Mouse (Mus musculus) kidney, embryonic 16.5 days (tissue): ENCODE data around the gene Parp3. TPM values are rescaled to one million over a fixed set of nuclear protein-coding genes. Genes with fewer than 3 reads are reported as not detected.

Source experiments
- ATAC-seq: fragments of 200-750 bp; cut with Nextera tagmentation; 2 replicates; pipeline ENCODE4 v1.8.0; 2017; ENCODE audit warnings: moderate TSS enrichment; ENCODE audit not compliant: low FRiP score, low TSS enrichment
- H3K27ac ChIP-seq: fragments of 300-500 bp; sonication (generic); 2 replicates; pipeline ENCODE4 v1.5.1; 2014; ENCODE audit warnings: low read length
- H3K27me3 ChIP-seq: fragments of 300-500 bp; sonication (generic); 2 replicates; pipeline ENCODE4 v1.6.1; 2014; ENCODE audit warnings: low read length, control low read depth, mixed read lengths; ENCODE audit not compliant: insufficient read depth
- H3K36me3 ChIP-seq: fragments of 300-500 bp; sonication (generic); 2 replicates; pipeline ENCODE4 v1.6.1; 2014; ENCODE audit warnings: low read length, control low read depth, mixed read lengths; ENCODE audit not compliant: insufficient read depth
- H3K4me1 ChIP-seq: fragments of 300-500 bp; sonication (generic); 2 replicates; pipeline ENCODE4 v1.6.1; 2014; ENCODE audit warnings: low read length, control low read depth, mixed read lengths; ENCODE audit not compliant: insufficient read depth
- H3K4me2 ChIP-seq: fragments of 300-500 bp; sonication (generic); replicated peaks from 2 replicates; pipeline ENCODE4 v1.6.1; 2014; ENCODE audit warnings: low read depth, low read length
- H3K4me3 ChIP-seq: fragments of 300-500 bp; sonication (generic); 2 replicates; pipeline ENCODE4 v1.5.1; 2014; ENCODE audit warnings: mild to moderate bottlenecking, low read length
- H3K9ac ChIP-seq: fragments of 300-500 bp; sonication (generic); replicated peaks from 2 replicates; pipeline ENCODE4 v1.6.1; 2014; ENCODE audit warnings: low read length
- H3K9me3 ChIP-seq: fragments of 300-500 bp; sonication (generic); 2 replicates; pipeline ENCODE4 v1.6.1; 2016; ENCODE audit warnings: low read length, control low read depth
- WGBS: fragments of 180-500 bp; shearing (Covaris S2); extraction: QIAGEN DNeasy Blood & Tissue Kit; methylation state at CpG from one replicate; pipeline ENCODE4 v1.1.7; 2014; 5-methylcytosine and 5-hydroxymethylcytosine counted together
- polyA plus RNA-seq: library from polyadenylated mRNA; unstranded; fragments of >200 nt; fragmentation: Nextera tagmentation; extraction: Ambion mirVana; gene quantifications from 2 replicates; pipeline ENCODE4 v1.2.1, GENCODE M21; 2015

The Parp3 gene
- polyA plus RNA-seq, 1 experiment from 2014 or later = 3.5 TPM

DNA sequence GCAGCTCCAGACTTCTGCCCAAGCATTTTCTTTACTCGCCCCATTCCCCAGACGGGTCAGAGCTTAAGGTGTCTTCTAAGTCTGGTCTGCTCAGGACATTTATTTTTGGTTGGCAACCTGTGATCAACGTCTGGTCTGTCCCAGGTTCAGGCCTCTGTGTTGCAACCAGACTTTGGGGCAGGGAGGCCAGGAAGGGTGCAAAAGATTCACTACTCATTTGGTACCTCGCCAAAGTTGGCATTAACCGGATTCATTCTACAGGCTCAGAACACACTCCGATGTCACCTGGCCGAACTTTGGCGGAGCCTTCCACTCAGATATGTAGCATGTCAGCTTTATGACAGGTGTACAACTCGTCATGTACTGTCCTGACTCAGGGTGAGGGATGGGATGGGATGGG is 28.8 kb downstream of the Parp3 start:
- peaks cover 73% of the 10 kb centered on the region for H3K4me1 ChIP-seq
- H3K27ac ChIP-seq = peak overlapping the region; percentile 89
- peak overlapping the region; percentile 66 for H3K4me3 ChIP-seq
- no peaks in the 10 kb centered on the region for H3K27me3 ChIP-seq
- H3K36me3 ChIP-seq = no peaks in the 10 kb centered on the region
- ATAC-seq = 0 out of 2 replicates have a peak, but pooled peaks have one; percentile 0
- H3K9ac ChIP-seq = peak overlapping the region; percentile 64
- H3K4me2 ChIP-seq = peak overlapping the region; percentile 82
- H3K9me3 ChIP-seq = no peaks in the 10 kb centered on the region
- WGBS = 38% methylated on average over 9 of the region's 9 CpGs

DNA sequence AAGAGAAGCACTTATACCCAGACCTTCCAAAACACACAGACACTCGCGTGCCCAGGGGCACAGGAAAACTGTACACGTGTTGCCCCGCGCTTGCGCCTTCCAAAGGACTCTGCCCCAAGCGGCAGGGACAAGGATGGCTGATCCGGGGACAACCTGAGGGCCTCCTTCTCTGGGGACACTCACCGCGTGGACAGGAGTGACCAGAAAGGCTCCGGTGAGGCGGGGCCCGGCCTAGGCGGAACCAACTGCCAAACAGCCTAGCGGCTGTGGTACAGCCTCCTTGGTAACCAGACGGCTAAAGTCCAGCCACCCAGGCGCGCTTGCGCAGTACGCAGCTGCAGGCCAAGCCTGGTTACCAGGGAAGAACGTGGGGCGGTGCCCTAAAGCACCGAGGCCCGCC is 29.4 kb downstream of the Parp3 start, which contains the start of the genes Abhd14b and Abhd14a:
TSS of gene Abhd14b (plus strand) at position 112 of the 400 bp plus-strand sequence.
TSS of gene Abhd14a (minus strand) at position 331 of the 400 bp plus-strand sequence.
- peaks cover 67% of the 10 kb centered on the region for H3K4me1 ChIP-seq
- ATAC-seq = peak; percentile 89
- H3K4me3 ChIP-seq = peak within 1 kb of the TSS; percentile 66
- under 1% methylated on average over 24 of the region's 24 CpGs for WGBS
- H3K9me3 ChIP-seq = no peaks in the 10 kb centered on the region
- no peaks in the 10 kb centered on the region for H3K27me3 ChIP-seq
- peak within 1 kb of the TSS; percentile 64 for H3K9ac ChIP-seq
- no peaks in the 10 kb centered on the region for H3K36me3 ChIP-seq
- peak within 1 kb of the TSS; percentile 82 for H3K4me2 ChIP-seq
- peak within 1 kb of the TSS; percentile 89 for H3K27ac ChIP-seq

DNA sequence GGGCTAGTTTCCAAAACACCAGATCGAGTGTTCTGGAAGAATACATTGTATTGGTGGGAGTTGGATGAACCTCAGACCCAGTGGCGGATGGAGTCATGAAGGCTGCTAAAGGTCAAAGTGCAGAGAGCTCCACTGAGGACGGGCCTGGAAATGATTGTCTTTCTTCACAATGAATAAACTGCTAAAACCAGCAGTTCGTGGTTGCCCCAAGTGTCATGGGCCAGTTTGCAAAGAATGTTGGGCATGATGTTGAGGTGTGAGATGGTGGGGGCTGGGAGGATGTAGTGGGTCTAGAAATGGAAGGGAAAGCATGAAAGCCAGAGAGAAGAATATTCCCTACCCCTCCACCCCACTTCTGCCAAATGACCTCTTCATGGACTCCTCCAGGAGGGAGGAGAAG is 31.9 kb downstream of the Parp3 start:
- whole genome bisulfite sequencing = 58% methylated on average over 4 of the region's 4 CpGs
- no peaks in the 10 kb centered on the region for H3K9me3 ChIP-seq
- H3K27ac ChIP-seq = 0 out of 2 replicates have a peak overlapping the region, but pooled peaks have one; percentile 56
- no peak overlapping the region for H3K4me3 ChIP-seq
- H3K27me3 ChIP-seq = no peaks in the 10 kb centered on the region
- H3K4me1 ChIP-seq = peaks cover 42% of the 10 kb centered on the region
- H3K9ac ChIP-seq = no peak overlapping the region
- ATAC-seq = no peak
- H3K4me2 ChIP-seq = no peak overlapping the region
- no peaks in the 10 kb centered on the region for H3K36me3 ChIP-seq

DNA sequence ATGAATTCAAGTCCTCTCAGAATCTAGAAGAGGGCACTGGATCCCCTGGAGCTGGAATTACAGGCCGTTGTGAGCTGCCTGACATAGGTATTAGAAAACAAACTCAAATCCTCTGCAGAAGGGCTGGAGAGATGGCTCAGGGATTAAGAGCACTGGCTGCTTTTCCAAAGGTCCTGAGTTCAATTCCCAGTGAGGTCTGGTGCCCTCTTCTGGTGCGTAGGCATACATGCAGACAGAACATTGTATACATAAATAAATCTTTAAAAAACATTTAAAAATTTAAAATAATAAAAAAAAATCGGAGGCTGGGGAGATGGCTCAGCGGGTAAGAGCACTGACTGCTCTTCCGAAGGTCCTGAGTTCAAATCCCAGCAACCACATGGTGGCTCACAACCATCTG is 34.1 kb downstream of the Parp3 start:
- Histone ChIP-seq H3K9me3 (no peaks in the 10 kb centered on the region), H3K4me1 (peaks cover 34% of the 10 kb centered on the region), H3K27me3 (no peaks in the 10 kb centered on the region), H3K4me2 (no peak overlapping the region), H3K4me3 (no peak overlapping the region), H3K27ac (no peak overlapping the region), H3K9ac (no peak overlapping the region), H3K36me3 (no peaks in the 10 kb centered on the region)
- 81% methylated on average over 5 of the region's 5 CpGs for WGBS
- no peak for ATAC-seq

DNA sequence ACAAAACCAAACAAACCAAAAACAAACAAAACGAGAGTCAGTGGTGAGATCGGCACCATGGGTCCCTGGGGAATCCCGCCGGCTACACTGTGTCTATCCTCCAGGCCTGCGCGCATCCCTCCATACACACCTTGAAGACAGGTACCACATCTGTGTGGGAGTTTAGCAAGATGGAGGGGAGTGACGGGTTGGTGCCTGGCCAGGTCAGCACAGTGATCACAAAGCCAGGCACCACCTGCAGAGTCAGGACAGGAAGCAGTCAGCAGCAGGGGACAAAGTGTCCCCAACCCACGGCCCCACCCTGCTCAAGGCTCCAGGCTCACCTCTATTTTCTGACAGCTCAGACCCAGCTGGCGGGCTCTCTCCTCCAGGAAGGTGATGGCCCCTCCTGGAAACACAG is 40.2 kb downstream of the Parp3 start:
- WGBS = 78% methylated on average over 9 of the region's 9 CpGs
- H3K9ac ChIP-seq = no peak overlapping the region
- no peak overlapping the region for H3K4me2 ChIP-seq
- peaks cover 23% of the 10 kb centered on the region for H3K4me1 ChIP-seq
- no peak overlapping the region for H3K27ac ChIP-seq
- no peak for ATAC-seq
- H3K9me3 ChIP-seq = no peaks in the 10 kb centered on the region
- peaks cover 30% of the 10 kb centered on the region for H3K36me3 ChIP-seq
- no peaks in the 10 kb centered on the region for H3K27me3 ChIP-seq
- H3K4me3 ChIP-seq = no peak overlapping the region

DNA sequence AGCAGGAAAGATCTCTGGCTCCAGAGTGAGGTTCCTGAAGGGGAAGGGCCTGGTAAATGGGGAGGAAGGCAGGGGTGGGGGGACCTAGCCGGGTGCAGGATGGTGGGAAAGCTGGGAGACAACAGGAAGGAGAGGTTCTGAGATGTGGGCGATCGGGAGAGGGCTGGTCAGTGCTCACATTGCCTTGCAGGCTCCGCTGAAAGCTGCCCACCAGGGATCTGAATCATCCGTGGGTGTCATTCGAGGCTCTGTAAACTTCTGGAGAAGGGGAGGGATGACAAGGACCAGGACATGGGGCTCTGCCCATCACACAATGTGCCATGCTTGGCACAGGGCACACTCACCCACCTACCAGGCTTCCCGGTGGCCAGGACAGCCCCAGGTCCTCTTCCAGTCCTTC is 43.4 kb downstream of the Parp3 start:
- Histone ChIP-seq H3K36me3 (peaks cover 40% of the 10 kb centered on the region), H3K4me3 (no peak overlapping the region), H3K4me2 (no peak overlapping the region), H3K9me3 (no peaks in the 10 kb centered on the region), H3K27me3 (no peaks in the 10 kb centered on the region), H3K27ac (0 out of 2 replicates have a peak overlapping the region, but pooled peaks have one; percentile 14), H3K4me1 (peaks cover 27% of the 10 kb centered on the region), H3K9ac (no peak overlapping the region)
- no peak for ATAC-seq
- 66% methylated on average over 7 of the region's 7 CpGs for WGBS

DNA sequence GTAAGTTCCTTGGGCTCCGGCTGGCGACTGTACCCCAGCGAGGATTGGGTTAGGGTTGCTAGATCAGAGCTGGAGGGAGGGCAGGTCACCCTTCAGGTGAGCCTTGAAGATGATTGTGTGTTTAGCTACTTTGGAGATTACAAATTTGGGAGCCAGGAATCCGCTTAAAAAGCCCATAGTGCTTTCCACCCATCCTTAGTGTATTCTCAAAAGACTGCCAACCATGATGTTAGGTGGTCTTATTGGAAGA is 46.8 kb downstream of the Parp3 start:
- no peak for ATAC-seq
- Histone ChIP-seq H3K27me3 (no peaks in the 10 kb centered on the region), H3K36me3 (peaks cover 35% of the 10 kb centered on the region), H3K27ac (peak overlapping the region; percentile 100), H3K4me1 (peaks cover 12% of the 10 kb centered on the region), H3K9ac (peak overlapping the region; percentile 97), H3K4me2 (peak overlapping the region; percentile 89), H3K4me3 (peak overlapping the region; percentile 97), H3K9me3 (no peaks in the 10 kb centered on the region)
- 0% methylated on average over 4 of the region's 4 CpGs for WGBS

DNA sequence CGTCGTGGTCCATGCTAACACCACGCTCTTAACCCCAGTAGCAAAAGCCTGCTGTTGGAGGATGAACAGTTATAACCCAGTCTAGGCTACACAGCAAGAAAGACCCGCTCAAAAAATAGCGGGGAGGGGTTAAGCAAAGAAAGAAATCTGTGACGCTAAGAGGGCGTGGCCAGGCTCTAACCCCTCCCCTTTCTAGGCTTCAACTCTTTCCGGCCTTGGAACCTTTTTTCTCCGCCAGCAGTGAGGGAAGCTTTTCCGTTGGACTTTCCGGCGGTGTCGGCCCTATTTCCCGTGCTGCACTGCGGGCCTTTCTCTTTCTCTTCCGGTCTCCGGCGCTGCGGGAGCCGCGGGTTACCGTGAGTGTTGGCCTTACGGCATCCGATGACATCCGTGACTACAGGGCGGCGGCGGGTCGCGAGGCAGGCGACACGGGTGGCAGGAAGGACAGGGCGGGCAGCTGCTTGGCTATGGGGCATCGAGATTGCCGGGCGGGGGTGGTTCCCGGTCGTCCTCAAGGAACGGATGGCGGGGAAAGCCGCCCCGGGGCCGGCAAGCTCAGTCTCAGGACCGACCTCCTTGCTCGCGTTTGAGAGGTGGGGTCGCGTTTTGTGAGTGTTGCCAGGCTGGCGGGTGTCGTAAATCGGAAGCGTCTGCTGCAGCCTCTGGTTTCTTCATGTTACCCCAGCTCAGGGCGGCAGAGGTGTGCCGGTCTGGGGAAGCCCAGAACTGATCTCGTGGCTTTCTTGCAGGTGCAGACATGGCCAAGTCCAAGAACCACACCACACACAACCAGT is 47.3 kb downstream of the Parp3 start, which contains the start of gene Rpl29:
TSS of gene Rpl29 (plus strand) at position 234 of the 794 bp plus-strand sequence.
- Histone ChIP-seq H3K27me3 (no peaks in the 10 kb centered on the region), H3K4me2 (peak within 1 kb of the TSS; percentile 89), H3K36me3 (peaks cover 35% of the 10 kb centered on the region), H3K9me3 (no peaks in the 10 kb centered on the region), H3K9ac (peak within 1 kb of the TSS; percentile 97), H3K4me1 (peaks cover 11% of the 10 kb centered on the region), H3K4me3 (peak within 1 kb of the TSS; percentile 97), H3K27ac (peak within 1 kb of the TSS; percentile 100)
- ATAC-seq = peak; percentile 91
- WGBS = under 1% methylated on average over 55 of the region's 55 CpGs

DNA sequence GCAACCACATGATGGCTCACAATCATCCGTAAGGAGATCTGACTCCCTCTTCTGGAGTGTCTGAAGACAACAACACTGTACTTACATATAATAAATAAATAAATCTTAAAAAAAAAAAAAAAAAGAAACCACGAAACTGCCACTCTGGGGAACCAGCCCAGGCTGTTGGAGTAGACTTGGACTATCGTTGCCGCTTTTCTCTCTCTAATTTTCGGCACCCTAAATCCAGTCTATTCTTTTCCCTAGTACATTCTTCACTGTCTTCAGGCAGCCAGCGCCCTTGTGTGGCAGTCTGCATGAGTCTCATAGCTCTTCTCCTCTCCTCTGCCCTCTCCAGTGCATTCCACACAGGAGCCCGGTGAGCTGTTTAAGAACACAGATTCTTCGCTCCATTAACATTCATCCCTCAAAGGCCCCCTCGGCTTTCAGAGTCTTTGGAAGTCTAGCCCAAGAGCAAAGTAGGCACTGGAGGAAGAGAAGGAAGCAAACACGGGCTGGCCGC is 48.0 kb downstream of the Parp3 start:
- no peaks in the 10 kb centered on the region for H3K9me3 ChIP-seq
- ATAC-seq = peak; percentile 64
- H3K9ac ChIP-seq = peak overlapping the region; percentile 97
- peaks cover 32% of the 10 kb centered on the region for H3K36me3 ChIP-seq
- H3K4me3 ChIP-seq = peak overlapping the region; percentile 97
- H3K27me3 ChIP-seq = no peaks in the 10 kb centered on the region
- peaks cover 11% of the 10 kb centered on the region for H3K4me1 ChIP-seq
- peak overlapping the region; percentile 85 for H3K4me2 ChIP-seq
- peak overlapping the region; percentile 100 for H3K27ac ChIP-seq
- WGBS = 10% methylated on average over 11 of the region's 11 CpGs

DNA sequence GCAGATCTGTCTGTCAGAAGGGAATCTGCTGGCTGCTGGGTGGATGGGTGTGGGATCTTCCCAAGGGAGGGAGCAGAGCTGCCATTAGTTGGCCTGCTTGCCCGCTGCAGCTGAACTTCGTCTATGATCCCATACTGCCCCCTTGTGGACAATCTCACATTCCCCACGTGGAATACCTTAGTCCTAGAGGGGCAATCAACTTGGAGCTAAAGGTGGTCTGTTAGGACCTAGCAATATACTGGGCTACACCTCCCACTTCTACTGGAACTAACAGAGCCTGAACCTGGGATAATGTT is 54.9 kb downstream of the Parp3 start:
- peak; percentile 82 for ATAC-seq
- 0% methylated on average over 3 of the region's 3 CpGs for WGBS
- peak overlapping the region; percentile 32 for H3K9ac ChIP-seq

More for the DNA sequence above, 54.9 kb downstream of the Parp3 start:
- Histone ChIP-seq H3K36me3 (no peaks in the 10 kb centered on the region), H3K4me1 (peaks cover 35% of the 10 kb centered on the region), H3K9me3 (no peaks in the 10 kb centered on the region), H3K4me2 (peak overlapping the region; percentile 49), H3K4me3 (peak overlapping the region; percentile 25), H3K27ac (no peak overlapping the region), H3K27me3 (peaks cover 3% of the 10 kb centered on the region; the same call in 1 of the 2 replicates)
